Mouse (Mus musculus) heart, adult 9 months (tissue): ENCODE measurements around the gene Exoc4.

Source experiments
- DNase-seq, 2 experiments: peaks; one replicate each; pipeline ENCODE4 v3.0.0; 2022; ENCODE audit warnings: low spot score in 2 of 2

Gene Exoc4

GRCm38 (mm10) chr6:34003033-34003432 is 754.1 kb downstream of the Exoc4 start:
- DNase-seq: no peak

GRCm38 (mm10) chr6:34013469-34013868 is 764.6 kb downstream of the Exoc4 start:
- DNase-seq: no peak
